Mouse (Mus musculus): Measurements from ENCODE around the gene Inpp5a.

Inpp5a gene

GRCm38 (mm10) chr7:139364936-139365830, 23.7 kb upstream of the Inpp5a start:
- no peaks in the 10 kb centered on the region for H3K27me3 ChIP-seq (ENCODE audit: control insufficient read depth, insufficient read depth, low read length, poor library complexity, severe bottlenecking)
- H3K36me3 ChIP-seq (ENCODE audit: control insufficient read depth, insufficient read depth, low read length, poor library complexity, severe bottlenecking) = no peaks in the 10 kb centered on the region
- DNase-seq (ENCODE audit: low read depth, low spot score) = no peak

DNA sequence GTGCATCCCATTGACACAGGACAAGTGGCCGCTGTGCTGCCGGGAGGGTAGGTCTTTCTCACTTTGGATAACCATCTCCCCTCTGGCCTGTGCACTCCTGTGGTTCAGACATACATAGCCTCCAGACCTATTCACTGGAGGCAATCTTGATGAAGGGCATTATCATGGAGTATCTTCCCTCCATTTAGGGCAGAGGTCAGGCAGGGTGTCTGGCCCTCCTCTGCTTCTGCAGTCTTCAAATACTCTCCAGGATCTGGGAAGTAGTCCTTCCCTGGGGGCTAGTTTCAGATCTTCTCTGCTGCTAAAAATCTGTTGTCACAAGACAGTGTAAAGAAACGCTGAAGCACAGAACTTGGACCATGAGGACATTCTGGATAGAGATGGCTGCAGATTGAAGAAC, 22.8 kb upstream of the Inpp5a start:
- Histone ChIP-seq H3K36me3 (ENCODE audit: control insufficient read depth, insufficient read depth, low read length, poor library complexity, severe bottlenecking) (no peaks in the 10 kb centered on the region), H3K27me3 (ENCODE audit: control insufficient read depth, insufficient read depth, low read length, poor library complexity, severe bottlenecking) (no peaks in the 10 kb centered on the region)
- DNase-seq (ENCODE audit: low read depth, low spot score) = no peak

DNA sequence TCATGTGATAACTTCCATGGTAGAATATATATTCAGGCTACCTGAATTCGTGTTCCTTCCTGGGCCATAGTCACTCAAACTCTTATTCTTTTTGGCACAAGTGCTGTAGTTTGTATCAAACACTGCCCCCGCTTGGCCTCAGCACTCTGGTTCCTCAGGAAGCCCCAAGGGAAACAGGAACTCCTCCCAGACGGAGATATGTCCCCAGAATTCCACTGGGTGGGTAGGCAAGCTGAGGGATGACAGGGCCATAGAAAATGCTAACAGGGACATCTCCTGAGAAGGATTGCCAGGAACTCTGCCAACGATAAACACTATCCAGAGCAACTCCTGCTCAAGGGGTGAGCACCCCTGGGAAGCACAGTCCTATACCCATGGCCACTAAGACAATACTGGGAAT, 22.4 kb upstream of the Inpp5a start:
- H3K36me3 ChIP-seq (ENCODE audit: control insufficient read depth, insufficient read depth, low read length, poor library complexity, severe bottlenecking) = no peaks in the 10 kb centered on the region
- no peak for DNase-seq (ENCODE audit: low read depth, low spot score)
- H3K27me3 ChIP-seq (ENCODE audit: control insufficient read depth, insufficient read depth, low read length, poor library complexity, severe bottlenecking) = no peaks in the 10 kb centered on the region

DNA sequence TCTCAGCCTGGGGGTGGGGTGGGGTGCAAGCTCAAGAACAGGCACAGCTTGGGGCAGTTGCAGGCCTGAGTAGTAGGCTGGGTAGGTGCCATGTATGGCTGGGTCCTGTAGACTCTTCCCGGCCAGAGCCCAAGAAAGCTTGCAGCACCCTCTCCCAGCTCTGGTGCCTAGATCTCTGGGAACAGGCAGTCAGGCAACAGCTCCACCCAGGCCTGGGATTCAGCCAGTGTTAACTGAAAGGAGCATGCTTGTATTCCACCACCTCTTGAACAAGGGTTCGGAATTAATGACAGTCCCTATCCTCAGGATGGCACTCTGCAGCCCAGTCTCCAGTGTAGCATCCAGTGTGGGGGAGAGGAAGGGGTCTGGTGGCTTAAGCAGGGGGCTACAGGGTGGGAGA, 20.7 kb upstream of the Inpp5a start:
- no peaks in the 10 kb centered on the region for H3K36me3 ChIP-seq (ENCODE audit: control insufficient read depth, insufficient read depth, low read length, poor library complexity, severe bottlenecking)
- no peaks in the 10 kb centered on the region for H3K27me3 ChIP-seq (ENCODE audit: control insufficient read depth, insufficient read depth, low read length, poor library complexity, severe bottlenecking)
- DNase-seq (ENCODE audit: low read depth, low spot score) = no peak

DNA sequence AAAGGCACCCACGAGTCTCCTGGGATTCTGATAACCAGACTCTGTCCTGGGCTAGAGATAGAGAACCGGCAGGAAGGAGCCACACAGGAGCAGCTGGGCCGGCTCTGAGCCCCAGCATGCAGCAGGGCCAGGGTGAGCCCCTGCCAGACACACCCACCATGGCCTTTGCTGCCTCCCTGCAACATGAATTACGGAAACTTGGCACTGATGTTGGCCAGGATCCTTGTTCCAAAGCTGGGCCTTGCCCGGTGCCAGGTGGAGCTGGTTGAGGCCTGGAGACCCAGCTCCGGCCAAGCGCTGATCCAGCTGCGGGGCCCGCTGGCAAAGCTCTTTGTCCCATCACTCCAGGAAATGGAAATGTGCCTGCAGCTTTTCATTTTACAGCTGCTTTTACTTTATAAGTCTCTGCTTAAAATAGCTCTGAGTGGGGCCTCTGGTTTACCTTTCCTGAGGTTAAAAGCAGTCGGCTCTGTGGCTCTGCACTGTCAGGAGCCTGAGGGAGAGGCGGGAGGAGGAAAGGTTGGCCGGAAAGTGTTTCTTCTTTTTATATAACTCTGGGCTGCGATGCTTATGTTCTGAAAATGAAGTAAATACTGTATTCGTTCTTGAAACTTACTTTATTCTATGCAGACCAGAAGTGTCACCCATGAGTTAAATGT, 20.1 kb upstream of the Inpp5a start:
- Histone ChIP-seq H3K36me3 (ENCODE audit: control insufficient read depth, insufficient read depth, low read length, poor library complexity, severe bottlenecking) (no peaks in the 10 kb centered on the region), H3K27me3 (ENCODE audit: control insufficient read depth, insufficient read depth, low read length, poor library complexity, severe bottlenecking) (no peaks in the 10 kb centered on the region)
- DNase-seq (ENCODE audit: low read depth, low spot score) = no peak

- Histone ChIP-seq H3K27me3 (ENCODE audit: control insufficient read depth, insufficient read depth, low read length, poor library complexity, severe bottlenecking) (no peaks in the 10 kb centered on the region), H3K36me3 (ENCODE audit: control insufficient read depth, insufficient read depth, low read length, poor library complexity, severe bottlenecking) (no peaks in the 10 kb centered on the region)
- no peak for DNase-seq (ENCODE audit: low read depth, low spot score)
Observed at GRCm38 (mm10) chr7:139369501-139370088, 19.3 kb upstream of the Inpp5a start.

DNA sequence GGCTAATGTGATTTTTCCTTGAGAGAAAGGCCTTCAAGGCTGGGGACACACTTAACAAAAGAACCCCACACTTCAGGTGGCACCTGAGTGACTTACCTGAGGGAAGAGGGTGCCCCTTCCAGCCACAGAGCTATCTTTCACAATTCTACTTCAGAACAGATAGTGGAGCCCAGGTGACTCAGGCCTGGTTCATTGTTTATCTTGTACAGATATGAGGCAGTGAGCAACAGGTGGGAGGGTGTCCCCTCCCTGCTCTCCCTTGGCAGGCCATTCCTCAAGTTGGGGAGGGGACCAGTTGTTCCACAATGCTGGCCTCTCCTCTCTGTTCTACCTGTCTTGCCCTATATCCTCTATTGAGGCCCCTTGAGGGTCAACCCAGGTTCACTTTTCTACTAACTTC, 17.5 kb upstream of the Inpp5a start:
- Histone ChIP-seq H3K27me3 (ENCODE audit: control insufficient read depth, insufficient read depth, low read length, poor library complexity, severe bottlenecking) (no peaks in the 10 kb centered on the region), H3K36me3 (ENCODE audit: control insufficient read depth, insufficient read depth, low read length, poor library complexity, severe bottlenecking) (no peaks in the 10 kb centered on the region)
- DNase-seq (ENCODE audit: low read depth, low spot score) = no peak

DNA sequence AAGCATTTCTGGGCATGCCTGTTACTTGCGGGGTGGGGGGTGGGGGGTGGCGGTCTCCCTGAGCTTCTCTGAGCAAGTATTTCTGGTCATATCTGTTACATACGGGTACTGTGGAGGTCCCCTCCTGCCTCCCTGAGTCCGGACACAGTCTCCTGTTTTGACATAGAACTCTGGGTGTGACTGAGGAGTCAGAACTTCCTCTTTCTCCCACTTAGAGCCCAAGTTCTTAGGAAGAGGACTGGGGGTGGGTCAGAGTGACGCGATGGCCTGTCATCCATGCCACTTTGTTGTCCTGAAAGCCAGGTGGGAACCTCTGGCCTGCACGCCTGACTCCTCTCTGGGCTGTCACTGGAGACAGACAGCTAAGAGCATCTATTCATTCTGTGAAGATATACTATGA, 11.5 kb upstream of the Inpp5a start:
- DNase-seq (ENCODE audit: low read depth, low spot score) = no peak
- no peaks in the 10 kb centered on the region for H3K36me3 ChIP-seq (ENCODE audit: control insufficient read depth, insufficient read depth, low read length, poor library complexity, severe bottlenecking)
- no peaks in the 10 kb centered on the region for H3K27me3 ChIP-seq (ENCODE audit: control insufficient read depth, insufficient read depth, low read length, poor library complexity, severe bottlenecking)

GRCm38 (mm10) chr7:139378355-139378754, 10.6 kb upstream of the Inpp5a start:
- DNase-seq (ENCODE audit: low read depth, low spot score) = no peak
- no peaks in the 10 kb centered on the region for H3K36me3 ChIP-seq (ENCODE audit: control insufficient read depth, insufficient read depth, low read length, poor library complexity, severe bottlenecking)
- H3K27me3 ChIP-seq (ENCODE audit: control insufficient read depth, insufficient read depth, low read length, poor library complexity, severe bottlenecking) = no peaks in the 10 kb centered on the region

DNA sequence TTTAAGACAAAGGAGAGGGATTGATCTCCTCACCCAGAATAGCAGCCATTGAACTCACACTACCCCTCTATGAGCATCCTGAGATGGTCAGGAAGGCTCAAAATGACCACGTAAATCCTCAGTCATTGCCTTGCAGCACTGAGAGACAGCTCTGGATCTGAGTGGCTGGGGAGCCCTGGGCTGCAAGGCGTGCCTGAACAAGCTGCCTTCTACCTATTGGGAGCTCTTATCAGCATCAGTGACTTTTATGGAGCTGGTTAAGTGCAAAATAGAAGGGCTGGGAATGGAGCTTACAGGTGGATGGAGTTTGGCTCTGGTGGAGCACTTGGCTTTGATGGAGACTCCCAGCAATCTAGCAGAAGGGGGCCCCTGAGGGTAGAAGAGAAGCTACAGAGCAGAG, 9.2 kb upstream of the Inpp5a start:
- Histone ChIP-seq H3K36me3 (ENCODE audit: control insufficient read depth, insufficient read depth, low read length, poor library complexity, severe bottlenecking) (no peaks in the 10 kb centered on the region), H3K27me3 (ENCODE audit: control insufficient read depth, insufficient read depth, low read length, poor library complexity, severe bottlenecking) (no peaks in the 10 kb centered on the region)
- no peak for DNase-seq (ENCODE audit: low read depth, low spot score)

GRCm38 (mm10) chr7:139380225-139380624, 8.7 kb upstream of the Inpp5a start:
- DNase-seq (ENCODE audit: low read depth, low spot score) = no peak
- no peaks in the 10 kb centered on the region for H3K36me3 ChIP-seq (ENCODE audit: control insufficient read depth, insufficient read depth, low read length, poor library complexity, severe bottlenecking)
- no peaks in the 10 kb centered on the region for H3K27me3 ChIP-seq (ENCODE audit: control insufficient read depth, insufficient read depth, low read length, poor library complexity, severe bottlenecking)

- no peak for DNase-seq (ENCODE audit: low read depth, low spot score)
- no peaks in the 10 kb centered on the region for H3K36me3 ChIP-seq (ENCODE audit: control insufficient read depth, insufficient read depth, low read length, poor library complexity, severe bottlenecking)
- H3K27me3 ChIP-seq (ENCODE audit: control insufficient read depth, insufficient read depth, low read length, poor library complexity, severe bottlenecking) = no peaks in the 10 kb centered on the region
Observed at GRCm38 (mm10) chr7:139381877-139382276, 7.0 kb upstream of the Inpp5a start.

GRCm38 (mm10) chr7:139382796-139383195, 6.1 kb upstream of the Inpp5a start:
- no peaks in the 10 kb centered on the region for H3K27me3 ChIP-seq (ENCODE audit: control insufficient read depth, insufficient read depth, low read length, poor library complexity, severe bottlenecking)
- DNase-seq (ENCODE audit: low read depth, low spot score) = no peak
- no peaks in the 10 kb centered on the region for H3K36me3 ChIP-seq (ENCODE audit: control insufficient read depth, insufficient read depth, low read length, poor library complexity, severe bottlenecking)

DNA sequence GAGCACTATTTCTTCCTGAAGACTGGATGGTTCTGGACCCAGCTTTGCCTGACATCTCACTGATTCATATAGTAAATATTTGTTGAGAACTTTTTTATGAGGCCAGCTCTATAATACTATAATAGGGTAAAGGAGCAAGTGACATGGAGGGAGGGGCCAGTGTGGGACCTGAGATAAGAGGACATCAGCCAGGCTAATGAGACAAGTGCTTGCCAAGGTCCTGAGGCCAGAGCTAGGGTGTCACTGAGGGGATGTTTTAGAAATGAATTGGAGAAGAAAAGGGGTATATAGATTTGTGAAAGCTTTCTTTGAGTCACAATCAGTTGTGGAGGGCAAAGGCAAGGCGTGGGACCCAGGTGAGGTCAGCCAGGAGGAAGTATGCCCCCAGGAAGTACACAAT, 4.4 kb upstream of the Inpp5a start:
- H3K36me3 ChIP-seq (ENCODE audit: control insufficient read depth, insufficient read depth, low read length, poor library complexity, severe bottlenecking) = no peaks in the 10 kb centered on the region

GRCm38 (mm10) chr7:139384916-139385530, 3.9 kb upstream of the Inpp5a start:
- no peak for DNase-seq (ENCODE audit: low read depth, low spot score)
- H3K36me3 ChIP-seq (ENCODE audit: control insufficient read depth, insufficient read depth, low read length, poor library complexity, severe bottlenecking) = no peaks in the 10 kb centered on the region
- H3K27me3 ChIP-seq (ENCODE audit: control insufficient read depth, insufficient read depth, low read length, poor library complexity, severe bottlenecking) = no peaks in the 10 kb centered on the region

More for the DNA sequence above, 4.4 kb upstream of the Inpp5a start:
- H3K27me3 ChIP-seq (ENCODE audit: control insufficient read depth, insufficient read depth, low read length, poor library complexity, severe bottlenecking) = no peaks in the 10 kb centered on the region
- no peak for DNase-seq (ENCODE audit: low read depth, low spot score)

Data from splenic B cell, adult 2 months (primary cell).